Mouse (Mus musculus) kidney, embryonic 16.5 days (tissue): ENCODE results near the gene Prokr2. TPM values are rescaled to one million over a fixed set of nuclear protein-coding genes. Genes with fewer than 3 reads are reported as not detected.

Source experiments
- ATAC-seq: fragments of 200-750 bp; cut with Nextera tagmentation; 2 replicates; pipeline ENCODE4 v1.8.0; 2017; ENCODE audit warnings: moderate TSS enrichment; ENCODE audit not compliant: low FRiP score, low TSS enrichment
- H3K27ac ChIP-seq: fragments of 300-500 bp; sonication (generic); 2 replicates; pipeline ENCODE4 v1.5.1; 2014; ENCODE audit warnings: low read length
- H3K27me3 ChIP-seq: fragments of 300-500 bp; sonication (generic); 2 replicates; pipeline ENCODE4 v1.6.1; 2014; ENCODE audit warnings: low read length, control low read depth, mixed read lengths; ENCODE audit not compliant: insufficient read depth
- H3K36me3 ChIP-seq: fragments of 300-500 bp; sonication (generic); 2 replicates; pipeline ENCODE4 v1.6.1; 2014; ENCODE audit warnings: low read length, control low read depth, mixed read lengths; ENCODE audit not compliant: insufficient read depth
- H3K4me1 ChIP-seq: fragments of 300-500 bp; sonication (generic); 2 replicates; pipeline ENCODE4 v1.6.1; 2014; ENCODE audit warnings: low read length, control low read depth, mixed read lengths; ENCODE audit not compliant: insufficient read depth
- H3K4me2 ChIP-seq: fragments of 300-500 bp; sonication (generic); replicated peaks from 2 replicates; pipeline ENCODE4 v1.6.1; 2014; ENCODE audit warnings: low read depth, low read length
- H3K4me3 ChIP-seq: fragments of 300-500 bp; sonication (generic); 2 replicates; pipeline ENCODE4 v1.5.1; 2014; ENCODE audit warnings: mild to moderate bottlenecking, low read length
- H3K9ac ChIP-seq: fragments of 300-500 bp; sonication (generic); replicated peaks from 2 replicates; pipeline ENCODE4 v1.6.1; 2014; ENCODE audit warnings: low read length
- H3K9me3 ChIP-seq: fragments of 300-500 bp; sonication (generic); 2 replicates; pipeline ENCODE4 v1.6.1; 2016; ENCODE audit warnings: low read length, control low read depth
- WGBS: fragments of 180-500 bp; shearing (Covaris S2); extraction: QIAGEN DNeasy Blood & Tissue Kit; methylation state at CpG from one replicate; pipeline ENCODE4 v1.1.7; 2014; 5-methylcytosine and 5-hydroxymethylcytosine counted together
- polyA plus RNA-seq: library from polyadenylated mRNA; unstranded; fragments of >200 nt; fragmentation: Nextera tagmentation; extraction: Ambion mirVana; gene quantifications from 2 replicates; pipeline ENCODE4 v1.2.1, GENCODE M21; 2015

Prokr2 gene
- polyA plus RNA-seq, 1 experiment from 2014 or later: 0.10 TPM

DNA sequence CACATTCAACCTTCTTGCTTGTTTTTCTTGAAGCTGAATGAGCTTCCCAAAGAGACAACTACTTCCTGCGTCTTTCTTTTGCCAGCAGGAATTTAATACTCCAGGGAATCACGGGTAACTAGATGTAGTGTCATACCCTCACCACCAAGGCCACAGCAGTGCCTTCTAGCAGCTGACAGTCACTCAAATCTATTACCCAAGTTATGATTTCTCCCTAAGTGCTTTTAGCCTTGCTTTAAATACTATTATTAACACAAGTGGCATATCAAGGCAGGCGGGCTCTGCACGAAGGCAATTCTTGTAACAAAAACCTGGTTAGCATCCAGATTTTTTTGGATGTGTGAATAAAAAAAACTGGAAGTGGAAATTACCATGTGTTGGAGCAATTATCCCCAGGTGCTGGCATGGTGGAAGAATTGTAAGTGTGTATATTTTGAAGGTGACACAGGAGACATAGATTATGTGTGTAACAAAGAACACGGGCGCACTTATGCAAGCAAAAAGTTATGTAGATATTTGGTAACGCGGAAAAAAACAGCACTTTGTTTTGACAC is 5.4 kb upstream of the Prokr2 start:
- no peak overlapping the region for H3K4me2 ChIP-seq
- H3K4me3 ChIP-seq: no peak overlapping the region
- H3K27ac ChIP-seq: no peak overlapping the region
- no peaks in the 10 kb centered on the region for H3K36me3 ChIP-seq
- no peaks in the 10 kb centered on the region for H3K27me3 ChIP-seq
- WGBS: 81% methylated on average over 8 of the region's 8 CpGs
- no peak for ATAC-seq
- no peak overlapping the region for H3K9ac ChIP-seq
- H3K4me1 ChIP-seq: no peaks in the 10 kb centered on the region
- no peaks in the 10 kb centered on the region for H3K9me3 ChIP-seq

- H3K4me3 ChIP-seq: no peak overlapping the region
- WGBS: 21% methylated on average over 7 of the region's 7 CpGs
- no peak overlapping the region for H3K4me2 ChIP-seq
- no peaks in the 10 kb centered on the region for H3K36me3 ChIP-seq
- 0 out of 2 replicates have a peak, but pooled peaks have one; percentile 42 for ATAC-seq
- no peak overlapping the region for H3K27ac ChIP-seq
- peaks cover 2% of the 10 kb centered on the region; the same call in 1 of the 2 replicates for H3K4me1 ChIP-seq
- H3K9me3 ChIP-seq: no peaks in the 10 kb centered on the region
- H3K27me3 ChIP-seq: peaks cover 8% of the 10 kb centered on the region; the same call in 1 of the 2 replicates
- no peak overlapping the region for H3K9ac ChIP-seq
These were observed 4.3 kb upstream of the Prokr2 start for GRCm38 (mm10) chr2:132389562-132389961.

DNA sequence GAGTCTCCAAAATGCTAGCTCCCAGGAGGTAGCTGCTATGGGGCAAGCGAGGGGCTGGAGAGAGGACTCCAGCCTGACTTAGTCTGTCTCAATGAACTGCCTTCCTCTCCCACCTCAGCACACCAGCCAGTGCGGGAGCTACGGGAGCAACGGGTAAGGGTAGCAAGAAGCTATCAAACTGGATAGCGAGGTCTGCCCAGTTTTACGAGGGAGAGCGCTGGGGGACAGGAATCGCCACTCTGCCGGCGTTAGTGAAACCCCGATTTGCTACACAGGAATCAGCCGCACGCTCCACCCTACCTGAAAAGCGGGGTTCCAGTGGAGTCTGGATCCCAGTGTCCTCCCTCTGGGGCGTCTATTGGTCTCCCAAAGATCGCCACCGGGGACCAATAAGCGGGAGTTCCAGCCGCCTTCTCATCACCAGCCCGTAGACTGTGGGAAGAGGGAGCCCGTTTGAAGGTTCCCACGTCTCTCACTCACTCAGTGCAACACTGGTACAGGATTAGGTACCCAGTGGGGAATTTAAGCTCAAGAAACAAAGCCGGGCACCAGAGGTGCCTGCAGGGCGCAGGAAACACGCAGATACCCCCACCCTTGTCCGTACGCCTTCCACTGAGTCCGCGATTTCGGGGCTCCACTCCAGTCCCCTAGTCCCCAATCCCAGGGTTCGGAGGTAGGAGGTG is 595 bp downstream of the Prokr2 start:
- under 1% methylated on average over 31 of the region's 31 CpGs for WGBS
- peak overlapping the region; percentile 57 for H3K4me3 ChIP-seq
- no peaks in the 10 kb centered on the region for H3K36me3 ChIP-seq
- H3K9me3 ChIP-seq: no peaks in the 10 kb centered on the region
- peak; percentile 41; the same call in 1 of the 2 replicates for ATAC-seq
- H3K27me3 ChIP-seq: peaks cover 17% of the 10 kb centered on the region; the same call in 1 of the 2 replicates
- H3K4me2 ChIP-seq: peak overlapping the region; percentile 99
- no peak overlapping the region for H3K27ac ChIP-seq
- peaks cover 8% of the 10 kb centered on the region for H3K4me1 ChIP-seq
- peak overlapping the region; percentile 56 for H3K9ac ChIP-seq

GRCm38 (mm10) chr2:132382308-132382707 is 2.9 kb downstream of the Prokr2 start:
- Histone ChIP-seq H3K36me3 (no peaks in the 10 kb centered on the region), H3K27ac (no peak overlapping the region), H3K4me3 (no peak overlapping the region), H3K4me1 (peaks cover 8% of the 10 kb centered on the region), H3K9me3 (no peaks in the 10 kb centered on the region), H3K4me2 (no peak overlapping the region), H3K9ac (no peak overlapping the region), H3K27me3 (peaks cover 17% of the 10 kb centered on the region; the same call in 1 of the 2 replicates)
- no peak for ATAC-seq
- WGBS: 78% methylated on average over 2 of the region's 2 CpGs

DNA sequence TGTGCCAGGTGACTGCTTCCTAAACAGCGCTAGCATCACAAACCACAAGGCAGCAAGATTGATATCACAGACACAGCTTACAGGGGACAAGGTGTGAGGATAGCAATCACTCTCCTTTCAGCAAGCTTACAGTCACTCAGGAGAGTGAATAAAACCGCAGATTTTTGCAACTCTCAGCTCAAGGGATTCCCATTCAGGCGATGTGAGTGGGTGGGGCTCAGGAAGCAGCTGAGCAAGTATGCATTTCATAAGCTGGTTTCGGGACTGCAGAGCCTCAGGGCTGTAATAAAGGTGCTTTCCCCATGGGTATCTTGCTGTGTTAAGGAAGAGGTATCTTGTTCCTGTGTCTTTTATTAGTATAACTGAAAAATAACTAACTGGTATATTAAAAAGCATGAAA is 5.6 kb downstream of the Prokr2 start:
- Histone ChIP-seq H3K27ac (no peak overlapping the region), H3K27me3 (peaks cover 10% of the 10 kb centered on the region; the same call in 1 of the 2 replicates), H3K4me1 (peaks cover 6% of the 10 kb centered on the region), H3K36me3 (no peaks in the 10 kb centered on the region), H3K4me3 (no peak overlapping the region), H3K9ac (no peak overlapping the region), H3K9me3 (no peaks in the 10 kb centered on the region), H3K4me2 (no peak overlapping the region)
- no peak for ATAC-seq
- WGBS: 37% methylated on average over 4 of the region's 4 CpGs

GRCm38 (mm10) chr2:132378602-132379150 is 6.6 kb downstream of the Prokr2 start:
- no peak overlapping the region for H3K4me3 ChIP-seq
- peaks cover 5% of the 10 kb centered on the region; the same call in 1 of the 2 replicates for H3K27me3 ChIP-seq
- H3K27ac ChIP-seq: no peak overlapping the region
- H3K4me2 ChIP-seq: no peak overlapping the region
- H3K36me3 ChIP-seq: no peaks in the 10 kb centered on the region
- H3K4me1 ChIP-seq: no peaks in the 10 kb centered on the region
- WGBS: 44% methylated on average over 10 of the region's 10 CpGs
- ATAC-seq: no peak
- no peak overlapping the region for H3K9ac ChIP-seq
- no peaks in the 10 kb centered on the region for H3K9me3 ChIP-seq

DNA sequence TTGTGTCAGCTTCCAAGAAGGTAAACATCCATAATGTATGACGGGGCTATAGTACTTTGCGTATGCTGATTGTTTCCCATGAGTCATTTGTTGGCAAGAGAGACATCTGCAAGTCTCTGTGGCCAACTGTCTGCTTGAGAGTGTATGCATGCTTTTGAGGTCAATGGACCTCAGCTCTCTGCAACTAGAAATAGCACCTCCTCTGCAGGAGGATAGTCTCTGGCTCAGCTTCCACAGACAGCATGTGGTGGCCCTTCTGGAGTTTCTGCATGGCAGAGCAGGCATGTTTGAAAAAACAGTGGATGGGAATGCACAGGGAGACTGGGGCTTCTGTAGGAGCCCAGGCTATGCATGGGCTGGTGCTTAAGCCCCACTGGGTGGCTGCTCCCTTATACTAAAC is 7.8 kb downstream of the Prokr2 start:
- no peaks in the 10 kb centered on the region for H3K27me3 ChIP-seq
- H3K4me1 ChIP-seq: no peaks in the 10 kb centered on the region
- no peaks in the 10 kb centered on the region for H3K9me3 ChIP-seq
- H3K4me3 ChIP-seq: no peak overlapping the region
- WGBS: 91% methylated on average over 2 of the region's 2 CpGs
- H3K9ac ChIP-seq: no peak overlapping the region
- H3K4me2 ChIP-seq: no peak overlapping the region
- H3K27ac ChIP-seq: no peak overlapping the region
- ATAC-seq: no peak
- H3K36me3 ChIP-seq: no peaks in the 10 kb centered on the region

- no peak for ATAC-seq
- WGBS: 76% methylated on average over 3 of the region's 3 CpGs
- Histone ChIP-seq H3K9me3 (no peaks in the 10 kb centered on the region), H3K9ac (no peak overlapping the region), H3K27me3 (no peaks in the 10 kb centered on the region), H3K4me2 (no peak overlapping the region), H3K36me3 (no peaks in the 10 kb centered on the region), H3K4me3 (no peak overlapping the region), H3K4me1 (no peaks in the 10 kb centered on the region), H3K27ac (no peak overlapping the region)
These were observed 9.5 kb downstream of the Prokr2 start for GRCm38 (mm10) chr2:132375721-132376120.

- WGBS: 81% methylated on average over 9 of the region's 9 CpGs
- H3K27ac ChIP-seq: no peak overlapping the region
- no peaks in the 10 kb centered on the region for H3K9me3 ChIP-seq
- no peak overlapping the region for H3K4me3 ChIP-seq
- no peaks in the 10 kb centered on the region for H3K36me3 ChIP-seq
- H3K27me3 ChIP-seq: no peaks in the 10 kb centered on the region
- H3K4me1 ChIP-seq: no peaks in the 10 kb centered on the region
- H3K9ac ChIP-seq: no peak overlapping the region
- ATAC-seq: no peak
- no peak overlapping the region for H3K4me2 ChIP-seq
These were observed 10.1 kb downstream of the Prokr2 start for GRCm38 (mm10) chr2:132375135-132375534.

GRCm38 (mm10) chr2:132373748-132374147 is 11.5 kb downstream of the Prokr2 start:
- Histone ChIP-seq H3K4me3 (no peak overlapping the region), H3K36me3 (no peaks in the 10 kb centered on the region), H3K9ac (no peak overlapping the region), H3K27me3 (no peaks in the 10 kb centered on the region), H3K9me3 (no peaks in the 10 kb centered on the region), H3K4me1 (no peaks in the 10 kb centered on the region), H3K4me2 (no peak overlapping the region), H3K27ac (no peak overlapping the region)
- 92% methylated on average over 17 of the region's 17 CpGs for WGBS
- no peak for ATAC-seq
